Mouse (Mus musculus): ENCODE results near the gene Sept6.
A peak's percentile ranks its signal among the peaks of the same experiment; 100 is the strongest.

Sept6 gene

DNA sequence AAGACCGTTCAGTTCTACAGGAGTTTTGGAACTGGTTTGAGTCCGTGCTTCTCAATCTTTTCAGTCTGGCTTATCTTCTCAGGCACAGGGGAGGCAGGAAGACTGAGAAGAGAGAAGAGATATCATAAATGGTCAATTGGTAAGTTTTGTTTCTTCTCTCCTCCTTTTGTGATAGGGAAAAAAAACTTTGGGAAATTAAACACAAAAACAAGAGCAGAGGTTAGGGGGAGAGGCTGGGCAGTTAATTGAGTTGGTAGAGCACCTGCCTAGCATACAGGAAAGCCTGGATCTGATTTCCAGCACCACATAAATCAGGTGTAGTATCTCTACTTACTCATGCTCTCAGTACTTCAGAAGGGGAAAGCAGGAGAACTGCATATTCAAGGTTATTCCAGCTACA lies at the start of gene Sept6:
Gene Sept6, minus strand, starts transcription at position 101 of the 400 bp plus-strand sequence.
- DNase-seq, result no peak

DNA sequence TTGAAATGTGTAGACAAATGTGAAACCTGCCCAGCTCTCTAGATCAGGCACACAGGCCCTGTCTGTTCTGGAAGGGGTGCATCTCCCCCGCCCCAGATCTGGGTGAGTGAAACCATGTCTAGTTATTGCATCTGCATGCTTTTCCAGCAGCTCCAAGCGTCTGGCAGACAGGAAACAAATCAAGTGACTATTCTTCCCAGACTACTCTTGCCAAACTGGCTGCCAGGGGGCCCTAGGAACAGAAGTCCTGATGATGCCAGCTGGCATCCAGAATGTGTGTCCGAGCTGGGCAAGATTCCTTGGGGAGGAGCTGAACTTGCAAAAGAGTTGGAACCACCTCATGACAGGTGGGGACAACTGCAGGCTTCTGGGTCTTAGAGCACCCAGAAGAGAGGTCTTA lies 36.8 kb upstream of the Sept6 start:
- DNase-seq, result peak; percentile 8

- no peak for DNase-seq
Measured at GRCm38 (mm10) chrX:37023652-37024309, 32.2 kb upstream of the Sept6 start.

DNA sequence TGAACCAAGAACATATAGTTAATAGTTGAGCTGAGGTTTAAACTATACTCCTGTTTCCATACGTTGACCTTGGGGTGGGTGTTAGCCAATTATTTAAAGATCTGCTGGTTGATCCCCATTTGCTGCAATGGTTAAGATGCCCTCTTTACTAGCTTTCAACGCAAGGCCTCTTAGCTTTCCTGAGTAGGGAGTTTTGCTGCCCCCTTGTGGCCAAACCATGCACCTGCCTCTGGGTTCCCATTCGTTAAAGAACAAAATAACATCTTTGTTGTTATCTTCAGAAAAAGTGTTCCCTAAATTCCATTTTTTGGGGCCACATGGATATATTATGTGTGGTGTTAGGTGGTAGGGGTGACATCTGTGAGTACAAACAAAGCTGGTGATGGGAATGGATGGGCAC lies 31.1 kb upstream of the Sept6 start:
- peak; percentile 39 for DNase-seq

DNA sequence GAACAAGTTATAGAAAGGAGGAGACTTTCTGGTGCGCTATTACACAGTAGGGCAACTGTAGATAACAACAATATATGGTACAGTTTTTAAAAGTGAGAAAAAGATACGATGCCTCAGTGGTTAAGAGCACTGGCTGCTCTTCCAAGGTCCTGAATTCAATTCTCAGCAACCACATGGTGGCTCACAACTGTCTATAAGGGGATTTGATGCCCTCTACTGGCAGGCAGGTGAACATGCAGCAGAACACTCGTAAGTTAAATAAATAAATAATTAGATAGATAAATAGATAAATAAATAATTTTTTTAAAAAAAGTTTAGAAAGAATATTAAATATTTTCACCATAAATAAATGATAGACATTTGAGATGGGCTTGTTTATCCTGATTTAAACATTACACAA lies 27.5 kb upstream of the Sept6 start:
- no peak for DNase-seq

GRCm38 (mm10) chrX:37018150-37018654 lies 26.6 kb upstream of the Sept6 start:
- no peak for DNase-seq

DNA sequence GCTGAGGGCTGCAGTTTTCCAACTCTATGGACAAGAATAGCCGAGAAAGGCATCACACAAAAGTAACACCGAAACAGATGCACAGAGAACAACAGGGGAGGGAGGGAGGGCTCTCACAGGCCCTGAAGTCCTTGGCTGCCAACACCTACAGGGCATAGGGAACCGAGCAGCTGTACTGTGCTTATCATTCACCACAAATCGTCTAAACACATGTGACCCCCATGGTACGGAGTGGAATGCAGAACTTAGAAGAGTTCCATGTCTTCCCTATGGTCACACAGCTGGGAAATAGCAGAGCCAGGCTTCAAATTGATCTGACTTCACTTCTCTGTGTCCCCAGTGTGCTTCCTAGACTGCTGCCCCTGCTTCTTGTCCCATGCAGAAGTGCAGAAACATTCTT lies 22.3 kb upstream of the Sept6 start:
- no peak for DNase-seq

DNA sequence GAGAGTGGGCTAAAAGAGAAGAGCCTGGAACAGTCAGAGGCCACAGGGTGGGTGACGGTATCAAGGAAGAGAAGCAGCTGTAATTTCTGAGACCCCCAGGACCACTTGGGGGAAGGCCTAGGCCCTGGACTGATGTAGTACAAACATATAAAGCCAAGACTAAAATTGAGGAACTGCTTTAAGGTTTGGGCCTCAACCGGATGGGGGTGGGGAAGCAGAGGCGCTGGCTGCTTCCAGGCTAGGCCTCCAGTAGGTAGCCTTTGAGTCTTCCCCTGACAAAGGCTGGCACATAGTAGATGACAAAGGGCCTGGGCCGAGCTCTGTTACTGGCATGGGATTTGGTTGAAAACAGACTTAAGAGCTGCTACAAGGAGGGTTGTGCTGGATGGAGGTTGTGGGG lies 555 bp downstream of the Sept6 start:
- DNase-seq, result no peak

- DNase-seq, result no peak
Measured at GRCm38 (mm10) chrX:36989752-36990404, 1.7 kb downstream of the Sept6 start.

- peak; percentile 62 for DNase-seq
Measured at GRCm38 (mm10) chrX:36989234-36989751, 2.3 kb downstream of the Sept6 start.

- DNase-seq, result no peak
Measured at GRCm38 (mm10) chrX:36988754-36989153, 2.8 kb downstream of the Sept6 start.

DNA sequence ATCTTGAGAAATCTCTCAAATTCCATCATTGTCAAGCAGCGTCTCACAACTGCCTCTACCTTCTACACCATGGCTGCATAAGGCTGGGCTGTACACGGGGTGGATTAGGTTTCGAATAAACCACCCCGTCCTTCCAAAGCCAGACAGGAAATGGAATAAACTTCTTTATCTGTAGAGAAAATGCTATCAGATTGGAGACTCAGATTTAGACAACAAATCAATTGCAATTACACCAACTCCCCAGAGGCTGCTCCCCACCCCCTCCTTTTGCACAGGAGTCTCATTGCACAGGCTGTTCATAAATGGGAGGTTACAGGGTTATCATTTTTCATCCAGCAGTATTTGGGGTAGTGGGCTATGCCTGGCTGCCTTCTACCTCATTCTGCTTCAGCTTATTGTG lies 3.7 kb downstream of the Sept6 start:
- no peak for DNase-seq

DNA sequence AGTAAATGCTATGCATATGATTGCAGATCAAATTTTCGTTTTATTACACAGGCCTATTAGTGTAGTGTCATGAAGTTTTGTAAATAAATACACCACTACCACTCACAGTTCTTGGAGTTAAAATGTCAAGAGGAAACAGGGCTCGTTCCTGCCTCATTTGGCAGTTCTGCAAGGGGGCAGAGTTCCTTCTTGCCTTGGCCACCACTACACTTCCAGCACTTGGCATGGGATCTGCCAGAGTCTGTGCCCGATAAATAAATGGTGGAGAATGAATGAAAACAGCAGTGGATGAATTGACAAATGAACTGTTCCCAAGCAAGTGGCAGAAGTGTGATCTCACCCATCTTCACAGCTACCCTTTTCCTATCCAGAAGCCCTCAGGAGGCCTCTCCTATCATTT lies 6.6 kb downstream of the Sept6 start:
- DNase-seq, result no peak

GRCm38 (mm10) chrX:36983654-36984311 lies 7.8 kb downstream of the Sept6 start:
- peak; percentile 58 for DNase-seq

- DNase-seq, result no peak
Measured at GRCm38 (mm10) chrX:36982892-36983653, 8.5 kb downstream of the Sept6 start.

DNA sequence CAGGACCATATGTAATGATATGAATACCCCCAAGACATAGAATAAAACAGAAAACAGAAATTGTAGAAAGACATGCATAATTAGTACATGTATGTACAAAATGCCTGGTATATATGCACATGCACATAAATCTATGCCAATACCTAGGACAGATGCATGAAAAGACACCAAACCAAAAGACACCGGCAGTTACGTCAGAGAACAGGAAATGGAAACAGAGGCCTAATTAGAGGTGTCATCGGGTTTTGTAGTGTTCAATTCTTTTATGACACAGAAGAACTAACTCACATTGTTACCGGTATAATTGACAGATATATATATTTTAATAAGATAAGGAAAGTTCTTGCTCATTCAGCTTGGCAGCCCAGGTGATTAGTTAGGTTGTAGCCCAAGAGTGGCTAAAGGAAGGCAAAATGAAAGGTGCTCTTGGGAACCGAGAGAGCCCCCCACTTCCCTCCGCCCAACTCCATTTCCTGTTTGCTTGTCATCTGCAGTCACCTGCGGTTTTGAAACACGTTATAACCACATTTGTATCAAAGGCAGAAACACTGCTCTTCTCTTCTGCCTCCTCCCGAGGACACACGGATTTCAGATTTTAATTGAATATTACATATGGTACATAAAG lies 10.9 kb downstream of the Sept6 start:
- DNase-seq, result no peak

- DNase-seq, result no peak
Measured at GRCm38 (mm10) chrX:36977863-36978262, 13.7 kb downstream of the Sept6 start.

- DNase-seq, result peak; percentile 38
Measured at GRCm38 (mm10) chrX:36976980-36977379, 14.6 kb downstream of the Sept6 start.

DNA sequence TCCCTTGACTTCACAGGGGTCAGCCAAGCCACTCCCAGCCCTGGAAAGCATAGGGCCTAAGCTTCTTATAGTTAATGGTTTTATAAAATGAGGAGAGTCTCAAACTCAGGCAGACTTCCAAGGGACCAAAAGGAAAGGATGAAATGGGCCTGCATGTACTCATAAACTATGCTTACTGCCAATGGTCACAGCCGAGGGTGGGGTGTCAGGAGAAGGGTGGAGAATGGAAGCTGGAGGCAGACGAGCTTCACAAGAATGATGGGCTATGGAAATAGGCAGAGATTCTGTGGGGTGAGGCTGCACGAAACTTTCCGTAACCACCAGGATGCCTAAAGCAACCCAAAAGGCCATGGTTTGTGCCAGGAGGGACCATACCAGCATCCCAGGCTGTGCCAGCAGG lies 15.3 kb downstream of the Sept6 start:
- DNase-seq, result no peak

- no peak for DNase-seq
Measured at GRCm38 (mm10) chrX:36974905-36975304, 16.7 kb downstream of the Sept6 start.

DNA sequence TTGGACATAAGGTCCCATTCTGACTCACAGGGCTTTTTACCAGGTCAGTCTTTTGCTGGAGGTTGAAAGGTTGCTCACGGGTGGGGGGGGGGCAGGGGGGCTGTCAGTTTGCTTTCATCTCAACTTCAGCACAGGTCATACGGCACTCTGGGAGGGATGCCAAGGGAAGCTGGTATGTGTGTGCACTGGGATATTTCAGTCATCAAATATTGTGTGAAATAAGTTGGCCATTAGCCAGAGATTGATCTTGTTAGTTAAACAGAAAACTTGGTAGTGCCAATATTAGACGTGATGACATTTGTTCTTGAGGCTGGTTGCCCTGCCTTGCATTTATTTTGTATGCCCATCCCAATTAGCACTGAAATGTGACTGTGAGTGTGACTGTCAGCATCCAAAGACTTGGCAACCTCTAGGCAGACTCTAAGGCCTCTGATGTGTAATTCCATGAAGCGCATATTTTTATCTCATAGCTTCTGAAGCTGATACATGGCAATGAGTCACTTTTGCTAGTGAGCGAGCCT lies 18.6 kb downstream of the Sept6 start:
- no peak for DNase-seq

GRCm38 (mm10) chrX:36971156-36971555 lies 20.4 kb downstream of the Sept6 start:
- DNase-seq, result no peak
